Mouse (Mus musculus): ENCODE measurements around the gene Slc26a9.
A peak's percentile ranks its signal among the peaks of the same experiment; 100 is the strongest.

Gene Slc26a9

GRCm38 (mm10) chr1:131737269-131737668, 6.6 kb upstream of the Slc26a9 start:
- peak; percentile 95 to 96 for DNase-seq

- DNase-seq = no peak
These were observed 5.1 kb upstream of the Slc26a9 start for GRCm38 (mm10) chr1:131738760-131739159.

DNA sequence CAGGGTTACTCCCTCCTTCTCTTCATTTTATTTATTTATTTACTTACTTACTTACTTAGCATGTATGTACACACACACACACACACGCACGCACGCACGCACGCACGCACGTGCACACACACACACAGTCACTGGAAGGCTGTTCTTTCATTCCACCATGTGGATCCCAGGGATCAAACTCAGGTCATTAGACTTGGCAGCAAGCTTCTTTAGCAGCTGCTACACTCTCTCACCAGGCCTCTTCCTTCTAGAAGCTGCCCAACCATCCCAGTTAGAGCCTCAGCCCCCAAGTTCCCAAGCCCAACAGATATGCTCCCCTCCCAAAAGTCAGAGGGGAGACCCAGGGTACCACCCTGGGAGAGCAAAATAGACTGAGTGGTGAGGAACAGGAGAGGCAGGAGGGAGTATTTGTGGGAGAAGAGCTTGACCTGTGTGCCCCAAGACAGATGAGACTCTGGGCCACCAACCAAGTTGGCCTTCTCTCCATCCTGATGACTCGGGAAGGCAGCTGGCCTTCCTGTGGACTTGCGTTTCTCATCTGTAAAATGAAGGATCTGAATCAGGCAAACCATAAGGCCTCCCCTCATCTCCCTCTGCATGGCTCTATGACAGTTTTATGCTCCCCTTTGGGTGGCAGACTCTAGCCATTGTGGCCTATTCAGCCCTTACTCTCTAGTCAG, 4.2 kb upstream of the Slc26a9 start:
- DNase-seq = no peak

GRCm38 (mm10) chr1:131745391-131745790, 1.6 kb downstream of the Slc26a9 start:
- DNase-seq = no peak

- DNase-seq = no peak
These were observed 3.9 kb downstream of the Slc26a9 start for GRCm38 (mm10) chr1:131747761-131748160.

GRCm38 (mm10) chr1:131748636-131749035, 4.8 kb downstream of the Slc26a9 start:
- DNase-seq = peak in 1 of 2 experiments; percentile 53

GRCm38 (mm10) chr1:131749706-131750545, 6.1 kb downstream of the Slc26a9 start:
- DNase-seq = peak; percentile 36 to 37

DNA sequence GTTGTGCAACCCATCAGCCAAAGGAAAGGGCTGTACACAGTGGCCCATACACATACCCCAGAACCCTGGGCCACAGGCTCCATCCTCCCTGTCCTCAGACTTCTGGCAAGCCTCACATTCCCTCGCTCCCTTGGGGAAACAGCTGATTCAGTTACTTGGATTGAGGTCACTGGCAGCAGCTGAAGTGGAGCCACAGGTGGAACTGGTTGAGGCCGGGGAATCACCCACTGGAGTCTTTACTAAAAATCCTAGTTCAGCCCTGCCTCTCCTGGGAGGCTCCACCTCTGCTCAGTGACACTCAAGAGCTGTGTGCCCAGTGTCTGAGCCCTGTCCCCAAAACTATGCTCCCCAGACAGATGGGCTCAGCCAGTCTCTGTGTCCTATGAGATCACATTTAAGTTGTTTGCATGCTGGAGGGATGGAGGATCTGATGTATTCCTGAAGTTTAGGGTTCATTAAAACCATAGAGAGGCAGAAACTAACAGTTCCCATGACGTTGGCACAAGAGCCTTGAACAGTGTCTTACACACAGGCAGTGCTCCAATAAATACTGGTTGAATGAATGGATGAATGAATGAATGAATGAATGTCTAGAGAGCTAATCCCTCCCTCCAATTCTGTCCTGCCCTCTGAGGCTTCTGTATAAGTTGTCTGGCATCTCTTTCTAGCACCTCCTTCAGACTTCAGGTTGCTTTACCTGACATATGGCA, 7.5 kb downstream of the Slc26a9 start:
- peak; percentile 35 to 43 for DNase-seq

GRCm38 (mm10) chr1:131751891-131752311, 8.1 kb downstream of the Slc26a9 start:
- DNase-seq = peak; percentile 65 to 80

GRCm38 (mm10) chr1:131754212-131754829, 10.5 kb downstream of the Slc26a9 start:
- no peak for DNase-seq

DNA sequence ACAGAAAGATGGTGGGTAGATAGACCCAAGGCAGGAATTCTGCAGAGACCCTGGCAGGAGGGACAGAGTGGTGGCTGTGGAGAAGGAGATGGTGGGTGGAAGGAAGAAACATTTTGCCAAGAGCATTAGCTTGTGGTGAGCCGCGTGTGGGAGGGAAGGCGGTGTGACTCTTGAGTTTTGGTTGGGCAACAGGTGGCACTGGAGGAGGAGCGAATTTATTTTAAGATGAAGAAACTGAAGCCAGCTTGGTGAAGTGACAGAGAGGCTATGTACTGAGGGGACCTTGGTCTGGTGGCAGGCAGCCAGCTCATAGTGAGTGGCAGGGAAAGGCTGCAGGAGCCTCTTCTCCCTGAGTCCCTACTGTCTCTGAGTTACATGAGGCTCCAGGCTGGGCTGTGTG, 11.1 kb downstream of the Slc26a9 start:
- peak; percentile 49 to 68 for DNase-seq

DNA sequence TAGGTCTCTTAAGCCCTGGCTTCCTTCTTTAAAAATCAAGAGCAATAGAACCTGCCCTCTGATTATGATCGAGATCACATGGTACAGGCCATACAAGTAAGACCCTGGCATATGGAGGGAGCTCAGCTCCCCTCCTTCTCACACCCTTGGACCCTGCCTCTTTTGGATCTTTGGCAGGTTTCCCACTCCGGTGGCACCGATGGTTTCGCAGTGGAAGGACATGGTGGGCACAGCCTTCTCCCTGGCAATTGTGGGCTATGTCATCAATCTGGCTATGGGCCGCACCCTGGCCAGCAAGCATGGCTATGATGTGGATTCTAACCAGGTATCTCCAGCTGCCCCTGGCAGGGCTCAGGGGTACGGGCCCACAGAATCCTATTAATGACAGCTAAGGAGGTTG, 13.4 kb downstream of the Slc26a9 start:
- peak in 1 of 2 experiments; percentile 16 for DNase-seq

GRCm38 (mm10) chr1:131758796-131759195, 15.0 kb downstream of the Slc26a9 start:
- DNase-seq = no peak

GRCm38 (mm10) chr1:131759667-131760427, 16.0 kb downstream of the Slc26a9 start:
- DNase-seq = no peak

- peak in 1 of 2 experiments; percentile 52 for DNase-seq
These were observed 16.6 kb downstream of the Slc26a9 start for GRCm38 (mm10) chr1:131760428-131760820.

GRCm38 (mm10) chr1:131761079-131761831, 17.4 kb downstream of the Slc26a9 start:
- DNase-seq = no peak

DNA sequence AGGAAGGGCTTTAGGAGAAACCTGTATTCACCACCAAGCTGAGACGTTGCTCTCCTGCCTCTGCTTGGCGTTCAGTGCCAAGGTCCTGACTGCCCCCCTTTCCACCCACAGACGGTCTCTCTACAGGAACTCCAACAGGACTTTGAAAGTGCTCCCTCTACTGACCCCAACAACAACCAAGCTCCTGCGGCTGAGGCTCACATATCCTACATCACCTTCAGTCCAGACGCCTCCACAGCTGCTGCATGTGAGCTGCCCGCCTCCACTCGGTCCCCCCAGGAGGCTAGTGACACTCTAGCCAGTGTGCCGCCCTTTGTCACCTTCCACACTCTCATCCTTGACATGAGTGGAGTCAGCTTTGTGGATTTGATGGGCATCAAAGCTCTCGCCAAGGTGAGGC, 19.9 kb downstream of the Slc26a9 start:
- no peak for DNase-seq

GRCm38 (mm10) chr1:131764581-131765338, 20.9 kb downstream of the Slc26a9 start:
- no peak for DNase-seq

- DNase-seq = peak; percentile 94
These were observed 21.7 kb downstream of the Slc26a9 start for GRCm38 (mm10) chr1:131765357-131766001.

DNA sequence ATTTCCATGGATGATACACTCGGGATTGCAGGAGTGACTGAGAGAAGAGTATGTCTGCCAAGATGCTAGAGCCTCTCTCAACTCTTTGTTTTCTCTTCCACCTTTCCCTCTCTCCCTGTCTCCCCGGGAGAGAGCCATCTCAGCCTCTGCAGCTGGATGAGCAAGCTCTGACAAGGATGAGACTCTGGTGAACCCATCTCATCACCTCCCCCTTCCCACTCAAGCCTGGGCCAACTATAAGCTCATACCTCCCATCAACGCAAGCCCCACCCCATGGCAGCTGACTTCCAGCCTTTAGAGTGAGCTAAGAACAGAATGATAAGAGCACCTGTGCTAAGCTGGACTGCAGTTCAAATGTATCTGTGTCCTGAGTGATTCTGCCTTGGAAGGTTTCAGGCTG, 25.5 kb downstream of the Slc26a9 start:
- no peak for DNase-seq
